Mouse (Mus musculus) neural tube, embryonic 13.5 days (tissue): ENCODE results near the gene Gm38431. TPM values are rescaled to one million over a fixed set of nuclear protein-coding genes. Genes with fewer than 3 reads are reported as not detected.

Experiments used
- ATAC-seq: fragments of 200-750 bp; cut with Nextera tagmentation; 2 replicates; pipeline ENCODE4 v1.8.0; 2017; ENCODE audit warnings: low read depth, mild to moderate bottlenecking, moderate TSS enrichment, moderate library complexity
- H3K27ac ChIP-seq: fragments of 300-500 bp; sonication (generic); replicated peaks from 2 replicates; pipeline ENCODE4 v1.5.1; 2015; ENCODE audit warnings: moderate library complexity, mild to moderate bottlenecking, inconsistent platforms
- H3K27me3 ChIP-seq: fragments of 300-500 bp; sonication (generic); 2 replicates; pipeline ENCODE4 v1.6.1; 2015; ENCODE audit warnings: mild to moderate bottlenecking, inconsistent platforms
- H3K36me3 ChIP-seq: fragments of 300-500 bp; sonication (generic); 2 replicates; pipeline ENCODE4 v1.6.1; 2015; ENCODE audit warnings: mild to moderate bottlenecking, inconsistent platforms
- H3K4me1 ChIP-seq: fragments of 300-500 bp; sonication (generic); replicated peaks from 2 replicates; pipeline ENCODE4 v1.6.1; 2015; ENCODE audit warnings: inconsistent platforms
- H3K4me2 ChIP-seq: fragments of 300-500 bp; sonication (generic); 2 replicates; pipeline ENCODE4 v1.6.1; 2015; ENCODE audit warnings: inconsistent platforms, mild to moderate bottlenecking, moderate library complexity
- H3K4me3 ChIP-seq: fragments of 300-500 bp; sonication (generic); 2 replicates; pipeline ENCODE4 v1.5.1; 2015; ENCODE audit warnings: mild to moderate bottlenecking, inconsistent platforms
- H3K9ac ChIP-seq: fragments of 300-500 bp; sonication (generic); 2 replicates; pipeline ENCODE4 v1.6.1; 2015; ENCODE audit warnings: moderate library complexity, mild to moderate bottlenecking, inconsistent platforms
- H3K9me3 ChIP-seq: fragments of 300-500 bp; sonication (generic); 2 replicates; pipeline ENCODE4 v1.6.1; 2016; ENCODE audit warnings: inconsistent platforms
- WGBS: fragments of 180-500 bp; shearing (Covaris S2); methylation state at CpG from one replicate; pipeline ENCODE4 v1.1.7; 2015; 5-methylcytosine and 5-hydroxymethylcytosine counted together
- polyA plus RNA-seq: library from polyadenylated mRNA; unstranded; fragments of >200 nt; fragmentation: Nextera tagmentation; extraction: Ambion mirVana; gene quantifications from 2 replicates; pipeline ENCODE4 v1.2.1, GENCODE M21; 2015

The Gm38431 gene
- polyA plus RNA-seq, 1 experiment from 2014 or later: 1.3 TPM

DNA sequence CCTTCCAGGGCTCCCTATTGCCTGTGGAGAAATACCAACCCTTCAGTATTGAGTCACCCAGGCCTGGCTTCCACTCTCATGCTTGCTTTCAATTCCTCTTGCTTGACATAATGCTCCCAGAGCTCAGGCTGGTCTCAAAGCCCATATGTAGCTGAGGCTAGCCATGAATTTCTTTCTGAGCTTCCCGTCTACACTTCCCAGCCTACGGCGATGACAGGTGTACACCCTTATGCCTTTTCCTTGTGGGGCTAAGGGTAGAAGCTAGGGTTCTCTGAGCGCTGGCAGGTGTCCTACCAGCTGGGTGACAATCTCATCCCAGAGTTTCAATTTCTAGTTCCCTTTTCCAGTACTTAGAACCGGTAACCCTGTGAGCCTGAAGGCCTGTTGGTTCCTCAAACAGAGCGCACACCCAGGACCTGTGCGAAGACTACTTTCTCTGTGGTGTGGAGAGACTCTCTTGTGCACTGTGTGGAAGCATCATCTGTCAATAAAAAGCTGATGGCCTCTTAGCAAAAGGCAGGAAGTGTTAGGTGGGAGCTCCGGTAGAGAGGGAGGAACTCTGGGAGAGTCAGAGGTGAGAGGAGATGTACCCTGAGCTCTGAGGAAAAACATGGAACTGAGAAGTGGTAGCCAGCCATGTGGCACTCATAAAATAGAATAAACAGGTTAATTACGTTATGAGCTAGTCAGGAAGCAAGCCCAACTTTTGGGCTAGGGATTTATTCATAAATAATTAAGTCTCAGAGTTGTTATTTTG, 33.9 kb upstream of the Gm38431 start:
- H3K4me3 ChIP-seq: no peak overlapping the region
- H3K36me3 ChIP-seq: peaks cover 75% of the 10 kb centered on the region
- no peak overlapping the region for H3K9ac ChIP-seq
- no peak overlapping the region for H3K4me2 ChIP-seq
- H3K27ac ChIP-seq: no peak overlapping the region
- no peaks in the 10 kb centered on the region for H3K27me3 ChIP-seq
- no peaks in the 10 kb centered on the region for H3K9me3 ChIP-seq
- 88% methylated on average over 9 of the region's 9 CpGs for WGBS
- ATAC-seq: no peak
- peaks cover 6% of the 10 kb centered on the region for H3K4me1 ChIP-seq

DNA sequence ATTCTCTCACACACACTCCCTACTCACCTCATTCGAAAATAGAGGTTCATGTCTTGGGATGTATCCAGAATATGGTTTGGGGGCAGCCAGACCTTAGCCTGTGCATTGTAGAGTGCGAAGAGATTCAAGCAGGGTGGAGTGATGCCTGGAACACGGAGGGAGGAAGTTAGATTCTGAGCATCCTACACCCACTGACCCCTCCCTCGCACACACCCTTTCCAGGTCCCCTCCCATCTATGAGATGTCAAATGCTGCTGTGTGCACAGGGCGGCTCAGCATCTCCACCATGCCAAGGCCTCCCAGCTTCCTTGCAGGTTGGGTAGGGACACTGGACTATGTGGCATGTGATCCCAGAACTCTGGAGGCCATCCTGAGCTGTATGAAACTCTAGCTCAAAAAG, 33.0 kb upstream of the Gm38431 start:
- ATAC-seq: no peak
- WGBS: 87% methylated on average over 5 of the region's 5 CpGs
- H3K36me3 ChIP-seq: peaks cover 83% of the 10 kb centered on the region

DNA sequence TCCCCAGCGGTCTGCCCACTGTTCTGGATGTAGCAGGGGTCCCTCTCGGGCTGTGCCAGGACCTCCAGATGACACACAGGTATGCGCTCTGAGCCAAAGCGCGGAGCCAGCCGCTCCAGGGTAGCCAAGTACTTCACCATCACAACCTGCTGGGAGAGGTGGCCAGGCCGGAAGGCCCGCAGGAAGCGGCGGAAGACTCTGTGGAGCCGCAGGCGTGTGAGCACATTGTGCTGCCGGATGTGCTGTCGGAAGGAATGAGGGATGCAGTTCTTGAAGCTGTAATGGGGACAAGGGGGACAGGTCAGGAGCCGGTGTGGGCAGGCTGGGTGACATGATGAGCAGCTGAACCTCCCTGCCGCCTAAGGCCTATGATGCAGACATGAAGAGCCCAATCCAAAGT, 29.7 kb upstream of the Gm38431 start:
- H3K36me3 ChIP-seq: peaks cover 67% of the 10 kb centered on the region
- no peak for ATAC-seq
- 82% methylated on average over 16 of the region's 16 CpGs for WGBS

More for the DNA sequence above, 33.0 kb upstream of the Gm38431 start:
- H3K4me2 ChIP-seq: no peak overlapping the region
- no peaks in the 10 kb centered on the region for H3K4me1 ChIP-seq
- H3K27ac ChIP-seq: no peak overlapping the region
- no peak overlapping the region for H3K4me3 ChIP-seq
- no peaks in the 10 kb centered on the region for H3K9me3 ChIP-seq
- H3K9ac ChIP-seq: no peak overlapping the region
- no peaks in the 10 kb centered on the region for H3K27me3 ChIP-seq

DNA sequence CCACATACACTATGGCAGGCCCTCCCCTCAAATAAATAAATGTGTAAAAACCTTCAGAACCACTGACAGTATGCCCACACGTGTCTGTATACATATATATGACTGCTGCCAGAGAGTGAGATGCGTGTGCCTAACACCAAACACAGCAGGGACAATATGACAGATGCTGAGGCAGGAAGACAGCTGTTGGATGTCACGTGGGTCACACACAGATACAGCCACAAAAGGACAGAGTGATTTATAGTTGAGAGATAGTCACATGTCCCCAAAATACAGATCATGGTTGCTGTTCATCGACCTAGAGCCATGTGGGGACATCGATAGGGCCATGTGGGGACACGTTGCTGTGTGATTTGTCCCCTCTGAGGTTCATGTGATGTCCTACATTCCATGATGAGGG, 25.3 kb upstream of the Gm38431 start:
- Histone ChIP-seq H3K4me1 (no peaks in the 10 kb centered on the region), H3K36me3 (peaks cover 30% of the 10 kb centered on the region), H3K27ac (no peak overlapping the region), H3K4me3 (no peak overlapping the region), H3K9ac (no peak overlapping the region), H3K27me3 (no peaks in the 10 kb centered on the region), H3K9me3 (no peaks in the 10 kb centered on the region), H3K4me2 (no peak overlapping the region)
- 67% methylated on average over 6 of the region's 6 CpGs for WGBS
- no peak for ATAC-seq

More for the DNA sequence above, 29.7 kb upstream of the Gm38431 start:
- Histone ChIP-seq H3K27me3 (no peaks in the 10 kb centered on the region), H3K4me1 (no peaks in the 10 kb centered on the region), H3K4me3 (no peak overlapping the region), H3K9ac (no peak overlapping the region), H3K4me2 (no peak overlapping the region), H3K9me3 (no peaks in the 10 kb centered on the region), H3K27ac (no peak overlapping the region)

GRCm38 (mm10) chr9:21115105-21115504, 23.3 kb upstream of the Gm38431 start:
- no peak overlapping the region for H3K4me2 ChIP-seq
- H3K4me1 ChIP-seq: no peaks in the 10 kb centered on the region
- WGBS: 91% methylated on average over 8 of the region's 8 CpGs
- no peaks in the 10 kb centered on the region for H3K27me3 ChIP-seq
- no peak overlapping the region for H3K27ac ChIP-seq
- no peak overlapping the region for H3K4me3 ChIP-seq
- no peak for ATAC-seq
- no peak overlapping the region for H3K9ac ChIP-seq
- no peaks in the 10 kb centered on the region for H3K9me3 ChIP-seq
- H3K36me3 ChIP-seq: peaks cover 13% of the 10 kb centered on the region; the same call in 1 of the 2 replicates

- ATAC-seq: no peak
- Histone ChIP-seq H3K4me2 (no peak overlapping the region), H3K4me1 (no peaks in the 10 kb centered on the region), H3K36me3 (peaks cover 15% of the 10 kb centered on the region), H3K27me3 (no peaks in the 10 kb centered on the region), H3K27ac (no peak overlapping the region), H3K9me3 (no peaks in the 10 kb centered on the region), H3K9ac (no peak overlapping the region), H3K4me3 (no peak overlapping the region)
- 89% methylated on average over 7 of the region's 7 CpGs for WGBS
Observed at GRCm38 (mm10) chr9:21114190-21114589, 22.4 kb upstream of the Gm38431 start.

DNA sequence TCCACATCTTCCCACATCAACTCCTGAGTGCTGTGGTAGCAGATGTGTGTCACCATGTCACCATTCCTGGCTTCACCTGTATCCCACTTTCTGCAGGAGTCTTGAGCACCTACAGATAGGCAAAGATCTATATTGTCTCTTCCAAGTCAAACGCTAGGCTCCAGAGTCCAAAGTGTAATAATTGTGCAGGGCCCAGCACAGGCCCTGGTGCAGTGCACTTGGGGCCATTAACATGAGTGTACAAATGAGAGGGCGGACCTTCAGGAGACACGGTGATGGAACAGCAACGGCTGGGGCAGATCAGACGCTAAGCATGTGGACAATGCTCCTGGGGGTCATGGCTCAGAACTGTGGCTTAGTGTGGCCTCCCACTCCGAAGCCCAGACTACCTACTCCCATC, 22.0 kb upstream of the Gm38431 start:
- WGBS: 88% methylated on average over 6 of the region's 6 CpGs
- no peaks in the 10 kb centered on the region for H3K9me3 ChIP-seq
- no peak overlapping the region for H3K27ac ChIP-seq
- H3K9ac ChIP-seq: no peak overlapping the region
- no peak overlapping the region for H3K4me2 ChIP-seq
- ATAC-seq: no peak
- H3K4me1 ChIP-seq: no peaks in the 10 kb centered on the region
- H3K27me3 ChIP-seq: no peaks in the 10 kb centered on the region
- no peak overlapping the region for H3K4me3 ChIP-seq
- peaks cover 19% of the 10 kb centered on the region for H3K36me3 ChIP-seq

DNA sequence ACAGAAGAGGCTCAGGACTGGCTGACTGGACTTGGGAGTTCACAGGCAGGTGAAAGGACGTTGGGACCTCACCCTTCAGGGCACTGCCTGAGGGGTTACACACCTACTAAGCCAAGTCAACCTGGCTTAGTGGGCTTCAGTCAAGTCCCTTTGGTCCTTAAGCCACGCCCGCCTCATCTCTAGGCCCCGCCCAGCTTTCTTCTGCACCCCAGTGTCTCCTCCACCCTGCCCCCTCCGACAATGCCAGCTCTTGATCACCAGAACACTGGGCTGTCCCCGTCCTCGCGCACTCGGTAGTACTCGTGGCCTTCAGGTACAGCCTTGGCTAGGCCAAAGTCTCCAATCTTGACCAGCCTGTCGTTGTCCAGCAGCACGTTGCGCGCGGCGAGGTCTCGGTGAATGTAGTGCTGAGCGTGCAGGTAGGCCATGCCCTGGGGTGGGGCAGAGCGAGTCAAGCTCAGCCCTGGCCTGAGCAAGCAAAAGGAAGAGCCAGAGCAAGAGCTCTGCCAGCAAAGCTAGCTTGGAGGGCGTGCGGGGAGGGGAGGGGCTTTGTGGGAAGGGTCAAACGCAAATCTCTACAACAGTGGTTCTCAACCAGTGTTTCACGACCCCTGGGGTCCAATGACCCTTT, 15.9 kb upstream of the Gm38431 start:
- H3K27me3 ChIP-seq: no peaks in the 10 kb centered on the region
- no peaks in the 10 kb centered on the region for H3K9me3 ChIP-seq
- H3K4me2 ChIP-seq: no peak overlapping the region
- H3K36me3 ChIP-seq: peaks cover 37% of the 10 kb centered on the region
- 45% methylated on average over 23 of the region's 23 CpGs for whole genome bisulfite sequencing
- H3K9ac ChIP-seq: no peak overlapping the region
- ATAC-seq: no peak
- H3K4me1 ChIP-seq: no peaks in the 10 kb centered on the region
- no peak overlapping the region for H3K4me3 ChIP-seq
- H3K27ac ChIP-seq: no peak overlapping the region

GRCm38 (mm10) chr9:21105760-21106564, 14.2 kb upstream of the Gm38431 start:
- Histone ChIP-seq H3K4me3 (no peak overlapping the region), H3K27me3 (no peaks in the 10 kb centered on the region), H3K9ac (no peak overlapping the region), H3K36me3 (peaks cover 37% of the 10 kb centered on the region), H3K4me1 (no peaks in the 10 kb centered on the region), H3K9me3 (no peaks in the 10 kb centered on the region), H3K27ac (no peak overlapping the region), H3K4me2 (no peak overlapping the region)
- no peak for ATAC-seq
- WGBS: 81% methylated on average over 5 of the region's 5 CpGs

GRCm38 (mm10) chr9:21104814-21105213, 13.0 kb upstream of the Gm38431 start:
- WGBS: 90% methylated on average over 6 of the region's 6 CpGs
- no peaks in the 10 kb centered on the region for H3K4me1 ChIP-seq
- H3K4me2 ChIP-seq: no peak overlapping the region
- peaks cover 32% of the 10 kb centered on the region for H3K36me3 ChIP-seq
- H3K9me3 ChIP-seq: no peaks in the 10 kb centered on the region
- H3K27ac ChIP-seq: no peak overlapping the region
- ATAC-seq: no peak
- H3K9ac ChIP-seq: no peak overlapping the region
- no peaks in the 10 kb centered on the region for H3K27me3 ChIP-seq
- no peak overlapping the region for H3K4me3 ChIP-seq

GRCm38 (mm10) chr9:21102076-21102475, 10.3 kb upstream of the Gm38431 start:
- WGBS: 89% methylated on average over 2 of the region's 2 CpGs
- H3K9ac ChIP-seq: no peak overlapping the region
- H3K4me2 ChIP-seq: no peak overlapping the region
- peaks cover 13% of the 10 kb centered on the region; the same call in 1 of the 2 replicates for H3K36me3 ChIP-seq
- no peaks in the 10 kb centered on the region for H3K9me3 ChIP-seq
- ATAC-seq: no peak
- no peak overlapping the region for H3K27ac ChIP-seq
- no peaks in the 10 kb centered on the region for H3K27me3 ChIP-seq
- H3K4me3 ChIP-seq: no peak overlapping the region
- no peaks in the 10 kb centered on the region for H3K4me1 ChIP-seq
